Mouse (Mus musculus) neural tube, embryonic 15.5 days (tissue): ENCODE data around the gene Osbpl9. TPM values are rescaled to one million over a fixed set of nuclear protein-coding genes. Genes with fewer than 3 reads are reported as not detected.

Experiments used
- ATAC-seq: fragments of 200-750 bp; cut with Nextera tagmentation; 2 replicates; pipeline ENCODE4 v1.8.0; 2017; ENCODE audit warnings: mild to moderate bottlenecking, moderate TSS enrichment, moderate library complexity; ENCODE audit not compliant: low FRiP score
- H3K27ac ChIP-seq: fragments of 300-500 bp; sonication (generic); replicated peaks from 2 replicates; pipeline ENCODE4 v1.5.1; 2015; ENCODE audit warnings: mild to moderate bottlenecking, inconsistent platforms
- H3K27me3 ChIP-seq: fragments of 300-500 bp; sonication (generic); replicated peaks from 2 replicates; pipeline ENCODE4 v1.6.1; 2015; ENCODE audit warnings: inconsistent platforms
- H3K36me3 ChIP-seq: fragments of 300-500 bp; sonication (generic); 2 replicates; pipeline ENCODE4 v1.6.1; 2015; ENCODE audit warnings: inconsistent platforms
- H3K4me1 ChIP-seq: fragments of 300-500 bp; sonication (generic); 2 replicates; pipeline ENCODE4 v1.6.1; 2015; ENCODE audit warnings: inconsistent platforms
- H3K4me2 ChIP-seq: fragments of 300-500 bp; sonication (generic); 2 replicates; pipeline ENCODE4 v1.6.1; 2015; ENCODE audit warnings: inconsistent platforms, mild to moderate bottlenecking, moderate library complexity
- H3K4me3 ChIP-seq: fragments of 300-500 bp; sonication (generic); replicated peaks from 2 replicates; pipeline ENCODE4 v1.5.1; 2015; ENCODE audit warnings: mild to moderate bottlenecking, inconsistent platforms
- H3K9ac ChIP-seq: fragments of 300-500 bp; sonication (generic); replicated peaks from 2 replicates; pipeline ENCODE4 v1.6.1; 2015; ENCODE audit warnings: mild to moderate bottlenecking, inconsistent platforms
- H3K9me3 ChIP-seq: fragments of 300-500 bp; sonication (generic); replicated peaks from 2 replicates; pipeline ENCODE4 v1.6.1; 2016; ENCODE audit warnings: inconsistent platforms
- WGBS: fragments of 180-500 bp; shearing (Covaris S2); methylation state at CpG from one replicate; pipeline ENCODE4 v1.1.7; 2015; ENCODE audit warnings: mixed read lengths; 5-methylcytosine and 5-hydroxymethylcytosine counted together
- polyA plus RNA-seq: library from polyadenylated mRNA; unstranded; fragments of >200 nt; fragmentation: Nextera tagmentation; extraction: Ambion mirVana; gene quantifications from 2 replicates; pipeline ENCODE4 v1.2.1, GENCODE M21; 2015

Osbpl9 gene
- polyA plus RNA-seq, 1 experiment from 2014 or later, result 79.1 TPM

DNA sequence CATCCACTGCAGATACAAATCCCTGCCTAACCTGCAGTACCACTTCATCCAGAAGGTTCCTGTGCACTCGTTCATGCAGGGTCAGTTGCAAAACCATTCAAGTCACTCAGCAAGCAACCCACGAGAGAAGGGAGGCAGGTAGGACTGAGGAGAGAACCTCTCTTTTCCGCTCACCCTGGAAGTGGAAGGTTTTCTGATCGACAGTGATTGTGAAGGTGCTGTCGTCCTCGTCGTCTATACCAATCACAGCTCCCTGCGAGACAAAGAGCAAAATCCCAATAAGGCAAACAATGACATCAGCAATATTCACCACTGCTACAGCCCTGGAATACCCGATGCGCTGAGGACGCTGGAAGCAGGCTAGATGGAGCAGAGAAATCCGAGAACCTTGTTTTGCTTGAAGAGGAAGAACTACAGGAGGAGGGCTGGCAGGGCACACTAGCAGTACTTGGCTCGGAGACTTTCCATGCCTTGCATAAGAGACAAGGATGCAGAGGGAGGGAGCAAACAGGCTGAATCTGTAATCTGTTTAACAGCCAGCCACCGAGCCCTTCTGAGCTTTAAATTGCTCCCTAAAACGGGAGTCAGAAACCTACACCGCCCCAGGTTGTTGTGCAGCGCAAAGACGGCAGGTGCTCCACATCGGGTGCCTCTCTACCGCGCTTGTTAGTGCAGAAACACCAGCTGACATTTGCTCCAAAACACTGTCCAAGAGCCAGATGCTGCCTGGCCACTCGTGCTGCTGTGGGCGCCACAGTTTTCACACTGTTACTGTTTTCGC is 45.4 kb downstream of the Osbpl9 start:
- Histone ChIP-seq H3K27ac (peak overlapping the region; percentile 89), H3K4me2 (peak overlapping the region; percentile 65), H3K9ac (peak overlapping the region; percentile 51), H3K9me3 (no peaks in the 10 kb centered on the region), H3K4me3 (peak overlapping the region; percentile 36), H3K36me3 (no peaks in the 10 kb centered on the region), H3K27me3 (no peaks in the 10 kb centered on the region), H3K4me1 (peaks cover 51% of the 10 kb centered on the region)
- ATAC-seq, result peak; percentile 83
- 23% methylated on average over 24 of the region's 24 CpGs for WGBS

GRCm38 (mm10) chr4:109156073-109156472 is 46.0 kb downstream of the Osbpl9 start:
- ATAC-seq, result peak; percentile 62
- Histone ChIP-seq H3K9me3 (no peaks in the 10 kb centered on the region), H3K4me1 (peaks cover 51% of the 10 kb centered on the region), H3K27ac (peak overlapping the region; percentile 89), H3K4me3 (peak overlapping the region; percentile 36), H3K9ac (peak overlapping the region; percentile 51), H3K4me2 (peak overlapping the region; percentile 65), H3K36me3 (no peaks in the 10 kb centered on the region), H3K27me3 (no peaks in the 10 kb centered on the region)
- 39% methylated on average over 6 of the region's 6 CpGs for WGBS

DNA sequence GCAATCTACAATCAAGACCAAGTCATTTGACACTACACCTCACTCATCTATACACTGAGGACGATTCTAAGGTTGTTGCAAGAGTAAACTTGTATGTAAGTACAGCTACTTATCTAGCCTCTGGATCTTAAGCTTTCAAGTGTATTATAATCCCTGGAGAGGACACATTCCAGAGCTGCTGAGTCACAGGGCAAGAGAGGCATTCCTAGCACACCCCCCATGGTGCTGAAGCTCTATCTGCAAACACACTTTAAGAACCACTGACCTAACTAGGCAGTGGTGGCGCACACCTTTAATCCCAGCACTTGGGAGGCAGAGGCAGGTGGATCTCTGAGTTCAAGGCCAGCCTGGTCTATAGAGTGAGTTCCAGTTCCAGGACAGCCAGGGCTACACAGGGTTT is 51.9 kb downstream of the Osbpl9 start:
- no peaks in the 10 kb centered on the region for H3K36me3 ChIP-seq
- WGBS, result 87% methylated on average over 2 of the region's 2 CpGs
- no peaks in the 10 kb centered on the region for H3K9me3 ChIP-seq
- peaks cover 36% of the 10 kb centered on the region for H3K4me1 ChIP-seq
- no peak for ATAC-seq
- H3K9ac ChIP-seq, result no peak overlapping the region
- no peak overlapping the region for H3K4me3 ChIP-seq
- H3K27me3 ChIP-seq, result no peaks in the 10 kb centered on the region
- no peak overlapping the region for H3K27ac ChIP-seq
- no peak overlapping the region for H3K4me2 ChIP-seq

DNA sequence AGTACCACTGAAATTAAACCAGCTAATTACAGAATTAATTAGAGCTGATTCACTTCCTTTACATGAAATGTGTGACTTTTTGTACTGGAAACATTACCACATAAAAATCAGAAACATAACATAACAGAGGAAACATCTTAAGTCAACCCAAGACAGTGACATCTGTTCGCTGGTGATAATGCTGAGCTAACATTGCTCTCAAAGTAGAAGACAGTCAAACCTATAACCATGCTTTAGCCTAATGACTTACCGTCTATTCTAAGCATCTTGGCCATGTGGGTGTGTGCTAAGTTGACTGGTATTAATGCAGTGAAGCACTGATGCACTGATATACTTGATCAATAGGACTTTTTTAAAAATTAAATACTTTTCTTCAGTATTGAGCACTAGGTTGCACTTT is 52.7 kb downstream of the Osbpl9 start:
- no peak overlapping the region for H3K27ac ChIP-seq
- H3K4me2 ChIP-seq, result no peak overlapping the region
- H3K4me1 ChIP-seq, result peaks cover 31% of the 10 kb centered on the region
- H3K36me3 ChIP-seq, result no peaks in the 10 kb centered on the region
- ATAC-seq, result no peak
- H3K4me3 ChIP-seq, result no peak overlapping the region
- no peaks in the 10 kb centered on the region for H3K9me3 ChIP-seq
- H3K27me3 ChIP-seq, result no peaks in the 10 kb centered on the region
- no peak overlapping the region for H3K9ac ChIP-seq
- WGBS, result 66% methylated on average over 2 of the region's 2 CpGs

DNA sequence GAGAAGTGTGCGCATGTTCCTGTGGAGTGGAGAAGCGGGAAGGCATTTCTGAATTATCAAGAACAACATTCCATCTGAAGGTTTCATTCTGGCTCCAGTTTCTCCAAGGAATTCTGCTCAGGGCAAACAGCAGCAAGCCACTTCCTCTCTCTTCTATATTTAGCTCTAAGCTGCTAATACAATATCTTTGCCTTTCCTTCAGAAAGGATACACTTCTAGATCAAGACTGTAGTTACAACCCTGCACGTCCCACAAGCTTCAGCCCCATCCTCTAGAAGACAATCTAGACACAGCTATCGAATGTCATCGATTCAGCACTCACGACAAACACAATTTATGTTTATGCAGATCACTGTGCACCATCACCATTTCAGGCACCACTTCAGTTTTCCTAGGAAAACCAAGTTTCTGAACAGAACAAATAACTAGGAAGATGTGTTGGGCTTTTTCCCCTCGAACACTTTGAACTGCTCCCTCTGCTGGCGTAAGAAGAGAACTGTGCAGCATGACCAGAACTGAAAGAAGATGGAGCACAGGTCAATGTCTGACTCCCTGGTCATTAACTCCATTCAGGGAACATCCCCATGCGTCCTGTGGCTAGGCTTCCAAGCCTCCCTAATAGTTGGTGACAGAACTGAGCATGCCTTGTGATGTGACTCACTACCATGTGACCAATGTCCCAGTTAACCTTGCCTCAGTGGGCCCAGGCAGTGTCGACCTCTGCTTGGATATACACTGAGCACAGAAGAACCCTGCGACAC is 54.6 kb downstream of the Osbpl9 start:
- Histone ChIP-seq H3K4me1 (peaks cover 14% of the 10 kb centered on the region), H3K9ac (no peak overlapping the region), H3K4me3 (no peak overlapping the region), H3K27ac (peak overlapping the region; percentile 10; the same call in 1 of the 2 replicates), H3K4me2 (no peak overlapping the region), H3K27me3 (no peaks in the 10 kb centered on the region), H3K9me3 (no peaks in the 10 kb centered on the region), H3K36me3 (no peaks in the 10 kb centered on the region)
- WGBS, result 60% methylated on average over 11 of the region's 11 CpGs
- ATAC-seq, result peak; percentile 55; the same call in 1 of the 2 replicates

GRCm38 (mm10) chr4:109143091-109143490 is 59.0 kb downstream of the Osbpl9 start:
- no peak overlapping the region for H3K4me2 ChIP-seq
- WGBS, result 67% methylated on average over 1 of the region's 1 CpGs
- no peak overlapping the region for H3K9ac ChIP-seq
- no peaks in the 10 kb centered on the region for H3K27me3 ChIP-seq
- H3K9me3 ChIP-seq, result no peaks in the 10 kb centered on the region
- no peak for ATAC-seq
- no peaks in the 10 kb centered on the region for H3K36me3 ChIP-seq
- H3K4me3 ChIP-seq, result no peak overlapping the region
- peaks cover 12% of the 10 kb centered on the region for H3K4me1 ChIP-seq
- H3K27ac ChIP-seq, result no peak overlapping the region

- Histone ChIP-seq H3K27me3 (no peaks in the 10 kb centered on the region), H3K4me3 (no peak overlapping the region), H3K9ac (no peak overlapping the region), H3K36me3 (no peaks in the 10 kb centered on the region), H3K27ac (no peak overlapping the region), H3K4me2 (no peak overlapping the region), H3K9me3 (no peaks in the 10 kb centered on the region), H3K4me1 (peaks cover 3% of the 10 kb centered on the region; the same call in 1 of the 2 replicates)
- 49% methylated on average over 4 of the region's 4 CpGs for WGBS
- ATAC-seq, result no peak
Observed at GRCm38 (mm10) chr4:109138551-109138950, 63.5 kb downstream of the Osbpl9 start.

GRCm38 (mm10) chr4:109136475-109137125 is 65.5 kb downstream of the Osbpl9 start:
- Histone ChIP-seq H3K4me2 (no peak overlapping the region), H3K4me3 (no peak overlapping the region), H3K27me3 (no peaks in the 10 kb centered on the region), H3K27ac (no peak overlapping the region), H3K36me3 (peaks cover 4% of the 10 kb centered on the region; the same call in 1 of the 2 replicates), H3K9me3 (no peaks in the 10 kb centered on the region), H3K9ac (no peak overlapping the region), H3K4me1 (peaks cover 3% of the 10 kb centered on the region; the same call in 1 of the 2 replicates)
- ATAC-seq, result no peak
- 85% methylated on average over 7 of the region's 7 CpGs for WGBS

DNA sequence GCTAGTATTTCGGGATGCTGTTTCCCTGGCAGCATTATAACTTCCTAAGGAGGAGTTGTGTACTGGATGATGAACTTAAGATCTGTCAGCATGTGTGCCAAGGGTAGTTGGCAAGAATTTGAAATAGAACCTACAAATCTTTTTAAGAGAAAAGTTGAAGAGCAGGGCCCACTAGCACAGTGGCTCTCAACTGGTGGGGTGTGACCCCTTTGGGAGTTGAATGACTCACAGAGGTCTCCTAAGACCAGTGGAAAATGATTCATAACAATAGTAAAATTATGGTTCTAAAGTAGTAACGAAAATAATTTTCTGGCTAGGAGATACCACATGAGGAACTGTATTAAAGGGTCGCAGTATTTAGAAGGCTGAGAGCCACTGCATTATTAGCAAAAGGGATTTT is 67.1 kb downstream of the Osbpl9 start:
- H3K27me3 ChIP-seq, result no peaks in the 10 kb centered on the region
- H3K9ac ChIP-seq, result no peak overlapping the region
- 90% methylated on average over 3 of the region's 3 CpGs for WGBS
- H3K9me3 ChIP-seq, result no peaks in the 10 kb centered on the region
- H3K4me2 ChIP-seq, result no peak overlapping the region
- no peak overlapping the region for H3K27ac ChIP-seq
- no peak overlapping the region for H3K4me3 ChIP-seq
- no peak for ATAC-seq
- peaks cover 4% of the 10 kb centered on the region; the same call in 1 of the 2 replicates for H3K36me3 ChIP-seq
- H3K4me1 ChIP-seq, result peaks cover 3% of the 10 kb centered on the region; the same call in 1 of the 2 replicates

- peaks cover 3% of the 10 kb centered on the region; the same call in 1 of the 2 replicates for H3K4me1 ChIP-seq
Observed at GRCm38 (mm10) chr4:109131256-109131872, 70.7 kb downstream of the Osbpl9 start.

GRCm38 (mm10) chr4:109128971-109129370 is 73.1 kb downstream of the Osbpl9 start:
- Histone ChIP-seq H3K9ac (no peak overlapping the region), H3K27ac (no peak overlapping the region), H3K36me3 (peaks cover 4% of the 10 kb centered on the region; the same call in 1 of the 2 replicates), H3K9me3 (no peaks in the 10 kb centered on the region), H3K4me3 (no peak overlapping the region), H3K4me2 (no peak overlapping the region), H3K27me3 (no peaks in the 10 kb centered on the region), H3K4me1 (peaks cover 3% of the 10 kb centered on the region; the same call in 1 of the 2 replicates)
- no peak for ATAC-seq

More at GRCm38 (mm10) chr4:109131256-109131872, 70.7 kb downstream of the Osbpl9 start:
- Histone ChIP-seq H3K27me3 (no peaks in the 10 kb centered on the region), H3K4me2 (no peak overlapping the region), H3K9me3 (no peaks in the 10 kb centered on the region), H3K27ac (no peak overlapping the region), H3K9ac (no peak overlapping the region), H3K36me3 (peaks cover 4% of the 10 kb centered on the region; the same call in 1 of the 2 replicates), H3K4me3 (no peak overlapping the region)
- no peak for ATAC-seq
- 91% methylated on average over 10 of the region's 10 CpGs for WGBS
